Mouse (Mus musculus): ENCODE measurements around the gene Prl5a1.

GRCm38 (mm10) chr13:28096161-28096560, 46.1 kb upstream of the Prl5a1 start:
- TF ChIP-seq CTCF (conservative IDR thresholded peaks at IDR 0.05; ENCODE audit: low read length) (no peak), POU5F1 (IDR thresholded peaks at IDR 0.05; ENCODE audit: borderline replicate concordance, low read length) (no peak)

Measured in E14TG2a.4 (cell line).